Mouse (Mus musculus): Measurements from ENCODE around the gene Ly6g6f.
A peak's percentile ranks its signal among the peaks of the same experiment; 100 is the strongest.

Ly6g6f gene

DNA sequence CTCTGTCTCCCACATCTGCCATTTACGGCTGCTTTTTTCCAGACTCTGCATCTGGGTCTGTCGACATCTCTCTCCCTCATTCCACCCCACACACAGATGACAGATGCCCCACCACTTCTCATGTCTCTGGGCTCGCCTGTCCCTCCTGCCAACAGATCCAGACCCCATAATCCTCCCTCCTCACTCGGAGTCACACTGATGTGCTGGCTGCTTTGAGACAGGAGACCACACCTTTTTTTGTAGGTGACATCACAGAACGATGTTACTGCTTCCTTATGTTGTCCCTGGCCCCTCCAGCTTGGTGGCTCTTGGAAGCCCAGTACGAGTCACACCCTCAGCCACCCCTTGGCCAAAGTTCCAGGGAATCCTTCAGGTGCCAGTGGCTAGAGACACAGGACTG lies 5.2 kb downstream of the Ly6g6f start:
- DNase-seq (ENCODE audit: extremely low read depth, low read depth, low spot score) = no peak

- no peak for DNase-seq (ENCODE audit: extremely low read depth, low read depth, low spot score)
Measured at GRCm38 (mm10) chr17:35079778-35080177, 5.6 kb downstream of the Ly6g6f start.

- no peak for DNase-seq (ENCODE audit: extremely low read depth, low read depth, low spot score)
Measured at GRCm38 (mm10) chr17:35077786-35078233, 7.6 kb downstream of the Ly6g6f start, which contains the start of gene Ly6g6d. Ly6g6d (minus strand) TSS chr17:35078065.

DNA sequence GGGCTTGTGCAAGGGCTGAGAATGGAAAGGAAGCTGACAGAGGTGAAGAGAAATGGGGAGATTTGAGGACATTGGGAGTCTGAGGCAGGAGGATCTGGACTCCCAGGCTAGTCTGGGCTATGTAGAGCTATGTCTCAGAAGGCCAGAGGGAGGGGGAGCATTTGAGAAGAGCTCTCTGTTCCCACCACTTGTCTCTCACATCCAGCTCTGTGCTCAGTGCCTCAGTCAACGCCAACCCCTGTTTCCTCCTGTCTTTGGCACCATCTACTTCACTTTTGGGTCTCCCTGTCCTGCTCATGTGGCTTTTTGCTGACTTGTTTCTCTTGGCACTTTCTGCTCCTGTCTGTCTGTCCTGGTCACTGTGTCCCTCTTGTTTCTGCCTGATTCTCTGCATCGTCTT lies 8.1 kb downstream of the Ly6g6f start:
- DNase-seq (ENCODE audit: extremely low read depth, low read depth, low spot score) = no peak

DNA sequence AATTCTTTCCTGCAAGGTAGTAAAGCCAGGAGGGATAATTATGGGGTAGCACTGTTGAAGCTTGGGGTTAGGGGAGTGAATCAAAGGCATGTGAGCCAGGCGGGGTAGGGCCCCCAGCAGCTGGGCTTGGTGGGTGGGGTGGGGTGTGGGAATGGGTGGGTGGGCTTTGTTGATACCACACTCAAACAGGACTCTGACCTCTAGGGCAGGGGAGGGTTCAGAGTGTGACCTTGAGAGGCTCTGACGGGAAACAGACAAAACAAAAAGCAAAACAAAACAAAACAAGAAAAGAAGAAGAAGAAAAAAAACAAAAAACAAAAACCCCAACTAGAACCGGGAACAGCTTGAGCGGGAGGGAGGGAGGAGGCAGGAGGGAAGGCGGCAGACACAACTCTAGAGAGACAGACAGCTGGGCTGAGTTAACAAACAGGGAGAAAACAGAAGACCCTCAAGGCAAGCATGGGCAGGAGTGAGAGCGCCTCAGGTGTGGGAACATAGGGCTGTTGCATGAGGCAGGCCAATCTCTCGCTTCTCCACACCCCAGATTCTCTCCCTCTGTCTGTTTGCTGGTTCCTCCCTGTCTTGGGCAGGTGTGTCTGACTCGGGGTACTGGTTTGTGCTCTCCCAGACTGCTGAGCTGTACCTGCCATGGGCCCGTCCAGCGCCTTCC lies 8.8 kb downstream of the Ly6g6f start, which contains the start of gene Ly6g6e:
Gene Ly6g6e, plus strand, starts transcription at position 396 of the 670 bp plus-strand sequence.
- no peak for DNase-seq (ENCODE audit: extremely low read depth, low read depth, low spot score)

DNA sequence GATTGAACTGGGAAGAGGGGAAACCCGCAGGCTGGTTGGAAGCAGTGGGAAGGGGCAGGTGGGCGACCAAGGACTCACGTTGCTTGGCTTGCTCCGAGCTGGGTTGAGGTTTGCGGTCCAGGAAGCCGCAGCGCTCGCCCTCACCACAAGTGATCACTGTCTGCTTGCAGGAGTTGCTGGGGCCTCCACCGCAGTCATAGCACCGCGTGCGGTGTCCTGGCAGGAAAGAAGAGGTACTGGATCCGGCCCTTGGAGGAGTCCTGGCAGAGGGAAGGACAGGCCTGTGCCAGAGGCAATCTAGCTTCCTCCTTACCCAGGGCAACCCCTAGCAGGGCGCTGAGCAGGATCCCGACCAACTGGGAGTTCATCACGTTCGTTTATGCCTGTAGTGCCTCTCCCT lies 11.3 kb downstream of the Ly6g6f start:
- DNase-seq (ENCODE audit: extremely low read depth, low read depth, low spot score) = no peak

DNA sequence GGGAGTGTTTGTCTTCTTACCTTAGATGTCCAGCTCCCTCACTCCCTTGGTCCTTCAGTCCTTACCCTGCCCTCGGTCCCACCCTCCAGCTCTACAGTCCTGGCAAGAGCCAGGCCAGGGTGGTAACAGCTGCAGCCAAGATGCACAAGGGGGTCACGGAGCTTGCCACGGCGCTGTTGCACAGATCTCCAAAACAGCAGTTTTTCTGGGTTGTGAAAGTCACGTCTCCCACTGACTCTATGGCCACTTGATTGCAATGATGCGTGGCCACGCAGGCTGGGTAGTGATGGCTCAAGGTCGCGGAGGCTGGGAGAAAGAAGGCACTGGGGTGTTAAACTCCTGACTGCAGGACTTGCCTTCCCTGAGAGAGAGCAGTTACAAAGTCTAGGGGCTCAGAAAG lies 14.0 kb downstream of the Ly6g6f start:
- DNase-seq (ENCODE audit: extremely low read depth, low read depth, low spot score) = no peak

GRCm38 (mm10) chr17:35070556-35071229 lies 14.7 kb downstream of the Ly6g6f start:
- peak; percentile 72 for DNase-seq (ENCODE audit: extremely low read depth, low read depth, low spot score)

GRCm38 (mm10) chr17:35068213-35068914 lies 17.0 kb downstream of the Ly6g6f start:
- DNase-seq (ENCODE audit: extremely low read depth, low read depth, low spot score) = peak; percentile 64

GRCm38 (mm10) chr17:35066084-35066483 lies 19.3 kb downstream of the Ly6g6f start, which contains the start of gene Mpig6b:
Mpig6b (minus strand) TSS chr17:35066184.
- DNase-seq (ENCODE audit: extremely low read depth, low read depth, low spot score) = no peak

GRCm38 (mm10) chr17:35064951-35065947 lies 20.2 kb downstream of the Ly6g6f start, which contains the start of gene Ly6g6c:
Ly6g6c (plus strand) TSS chr17:35065388.
- DNase-seq (ENCODE audit: extremely low read depth, low read depth, low spot score) = peak; percentile 91

DNA sequence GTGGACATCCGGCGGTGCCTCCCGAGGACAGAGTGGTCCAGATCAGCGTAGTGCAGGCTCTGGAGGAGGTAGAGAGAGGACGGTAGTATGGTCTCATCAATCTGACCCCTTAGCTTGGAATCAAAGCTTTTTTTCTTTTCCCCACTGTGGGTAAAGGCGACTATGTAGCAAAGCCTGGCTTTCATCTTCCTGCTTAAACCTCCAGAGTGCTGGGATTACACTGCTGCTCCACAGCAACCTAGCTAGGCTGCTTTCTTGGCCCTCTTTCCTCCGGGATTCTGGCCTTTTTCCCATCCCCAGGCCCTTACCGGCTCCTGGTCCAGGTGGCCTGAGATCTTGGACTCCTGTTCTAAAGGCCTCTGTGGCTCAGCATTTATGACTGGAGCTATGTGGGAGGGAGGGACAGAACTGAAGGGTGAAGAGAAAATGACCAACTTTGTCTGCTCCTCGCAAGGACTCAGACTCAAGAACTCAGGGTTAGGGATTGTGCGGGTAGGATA lies 21.0 kb downstream of the Ly6g6f start:
- DNase-seq (ENCODE audit: extremely low read depth, low read depth, low spot score) = no peak

DNA sequence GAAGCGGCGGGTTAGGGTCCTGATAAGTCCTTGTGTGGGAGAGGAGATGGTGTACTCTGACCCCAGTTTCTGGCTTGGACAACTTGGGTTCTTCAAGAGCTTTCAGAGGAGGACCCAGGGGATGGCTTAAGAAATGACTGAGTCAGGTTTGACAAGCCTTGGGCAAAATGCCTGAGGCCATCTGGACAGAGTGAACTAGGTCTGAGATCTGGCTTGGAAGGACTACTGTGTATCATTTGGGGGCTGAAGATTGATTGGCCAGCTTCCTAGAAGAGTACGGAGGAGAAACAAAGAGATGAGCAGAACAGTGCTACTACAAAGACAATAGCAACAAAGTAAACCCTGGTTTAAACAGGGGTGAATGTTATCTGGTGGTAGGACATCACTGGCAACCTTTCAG lies 21.9 kb downstream of the Ly6g6f start:
- no peak for DNase-seq (ENCODE audit: extremely low read depth, low read depth, low spot score)

DNA sequence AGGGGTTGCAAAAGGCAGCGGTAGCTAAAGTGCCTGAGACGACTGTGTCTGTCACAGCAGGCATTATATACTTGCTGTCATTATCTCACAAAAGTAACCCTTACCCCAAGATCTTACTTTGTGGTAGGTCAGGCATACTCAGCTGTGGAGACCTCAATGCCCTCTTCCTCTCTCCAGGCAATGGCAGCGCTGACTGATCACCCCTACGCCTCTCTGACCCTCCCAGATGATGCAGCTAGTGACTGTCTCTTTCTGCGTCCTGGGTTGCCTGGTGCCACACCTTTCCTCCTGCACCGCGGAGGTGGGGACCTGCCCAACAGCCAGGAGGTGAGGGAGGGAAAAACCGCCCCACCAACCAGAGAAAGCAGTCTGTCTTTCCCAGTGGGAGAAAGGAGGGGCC lies 24.1 kb downstream of the Ly6g6f start:
- no peak for DNase-seq (ENCODE audit: extremely low read depth, low read depth, low spot score)

- DNase-seq (ENCODE audit: extremely low read depth, low read depth, low spot score) = no peak
Measured at GRCm38 (mm10) chr17:35060737-35061297, 24.6 kb downstream of the Ly6g6f start.

DNA sequence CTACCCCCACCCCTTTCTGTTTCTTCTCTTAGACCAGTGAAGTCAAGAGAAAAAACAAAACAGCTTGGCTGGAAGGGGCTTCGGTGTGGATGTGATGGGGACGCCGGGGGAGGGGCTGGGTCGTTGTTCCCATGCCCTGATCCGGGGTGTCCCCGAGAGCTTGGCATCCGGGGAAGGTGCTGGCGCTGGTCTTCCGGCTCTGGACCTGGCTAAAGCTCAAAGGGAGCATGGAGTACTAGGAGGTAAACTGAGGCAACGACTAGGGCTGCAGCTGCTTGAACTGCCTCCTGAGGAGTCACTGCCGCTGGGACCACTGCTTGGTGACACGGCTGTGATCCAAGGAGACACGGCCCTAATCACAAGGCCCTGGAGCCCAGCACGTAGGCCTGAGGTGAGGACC lies 25.3 kb downstream of the Ly6g6f start:
- DNase-seq (ENCODE audit: extremely low read depth, low read depth, low spot score) = no peak

DNA sequence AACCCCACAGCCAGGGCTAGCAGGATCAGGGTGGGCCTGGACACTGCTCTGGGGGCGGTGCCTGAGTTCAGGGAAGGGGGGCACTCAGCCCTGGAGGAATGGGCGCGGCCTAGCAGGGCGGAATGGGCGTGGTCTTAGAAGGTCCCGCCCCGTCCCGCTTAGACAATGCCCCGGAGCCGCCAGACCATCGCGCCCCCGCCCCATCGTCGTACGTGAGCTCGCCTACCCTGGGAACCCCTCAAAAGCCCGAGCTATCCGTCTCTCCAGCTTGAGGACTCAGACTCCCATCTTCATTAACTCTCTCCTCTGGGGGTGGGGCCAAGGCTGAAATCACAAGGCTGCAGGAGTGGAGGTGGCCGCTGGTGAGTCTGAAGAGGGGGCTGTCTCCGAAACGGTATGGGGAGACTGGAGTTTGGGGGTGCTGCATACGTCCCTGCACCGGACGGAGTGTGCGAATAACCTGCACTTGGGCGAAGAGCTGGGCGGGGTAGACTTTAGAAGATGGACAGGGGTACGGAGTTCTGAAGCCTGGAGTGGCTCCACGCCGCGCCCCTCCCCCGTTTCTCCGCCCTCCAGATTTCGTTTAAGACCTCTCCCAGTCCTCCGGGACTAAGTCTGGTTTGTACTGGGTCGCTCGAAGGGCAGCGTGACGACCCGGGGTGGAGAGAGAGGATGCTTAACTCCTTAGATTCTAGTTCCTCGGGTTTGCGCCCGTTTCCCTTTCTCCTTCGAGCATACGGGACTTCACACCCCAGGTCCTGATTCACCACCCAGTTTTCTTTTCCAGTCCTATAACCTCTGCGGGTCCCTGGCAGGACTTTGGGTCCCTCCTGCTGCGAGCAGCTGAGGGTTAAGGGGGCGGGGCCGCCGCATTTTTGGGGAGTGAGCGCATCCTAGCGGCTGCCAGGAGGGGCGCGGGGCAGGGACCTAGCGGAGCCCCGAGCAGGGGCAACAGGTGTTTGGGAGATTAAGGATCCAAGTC lies 26.2 kb downstream of the Ly6g6f start, which contains the start of gene Ddah2:
Gene Ddah2, plus strand, starts transcription at position 125 of the 982 bp plus-strand sequence.
- no peak for DNase-seq (ENCODE audit: extremely low read depth, low read depth, low spot score)

DNA sequence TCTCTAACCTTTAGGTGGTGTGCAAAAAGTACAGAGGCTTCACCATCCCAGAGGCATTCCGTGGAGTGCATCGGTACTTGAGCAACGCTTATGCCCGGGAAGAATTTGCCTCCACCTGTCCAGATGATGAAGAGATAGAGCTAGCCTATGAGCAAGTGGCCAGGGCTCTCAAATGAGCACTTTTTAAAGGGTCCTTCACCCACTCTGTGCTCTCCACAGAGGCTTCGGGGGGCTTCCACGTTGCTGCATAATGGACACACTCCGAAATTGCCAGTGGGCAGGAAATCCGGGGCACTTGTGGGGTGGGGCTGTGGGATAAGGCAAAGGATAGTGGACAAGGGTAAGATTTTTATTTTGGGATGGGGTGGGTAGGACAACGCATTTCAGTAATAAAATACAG lies 27.1 kb downstream of the Ly6g6f start:
- DNase-seq (ENCODE audit: extremely low read depth, low read depth, low spot score) = no peak

GRCm38 (mm10) chr17:35057090-35057489 lies 28.3 kb downstream of the Ly6g6f start:
- DNase-seq (ENCODE audit: extremely low read depth, low read depth, low spot score) = no peak
